Mouse (Mus musculus): ENCODE results near the gene Bcl9l.

DNA sequence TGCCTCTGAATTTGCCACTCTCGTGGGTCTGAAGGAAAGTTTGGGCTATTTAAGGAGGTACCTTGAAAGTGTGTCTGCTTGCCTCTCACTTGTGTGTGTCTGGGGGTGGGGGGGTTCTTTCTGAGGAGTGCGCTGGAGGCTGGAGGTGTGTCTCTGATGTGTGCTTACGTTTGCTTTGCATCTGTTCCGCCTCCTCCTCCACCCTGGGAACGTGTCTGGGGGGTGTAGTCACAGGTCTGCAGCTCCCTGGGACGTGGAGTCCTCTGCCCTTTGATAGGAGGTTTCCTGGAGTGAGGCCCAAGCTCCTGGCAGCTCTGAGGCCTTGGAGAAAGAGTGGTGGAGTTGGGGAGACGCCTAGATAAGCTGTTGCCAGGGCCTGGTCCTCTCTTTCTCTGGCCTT lies 4.8 kb downstream of the Bcl9l start:
- TF ChIP-seq EP300 (IDR thresholded peaks at IDR 0.05) (peak; percentile 90), CTCF (IDR thresholded peaks at IDR 0.05) (no peak)
